Mouse (Mus musculus) layer of hippocampus, postnatal 10 days (tissue): ENCODE results near the gene Angptl8. TPM values are rescaled to one million over a fixed set of nuclear protein-coding genes. Genes with fewer than 3 reads are reported as not detected.
A peak's percentile ranks its signal among the peaks of the same experiment; 100 is the strongest.

Source experiments
- DNase-seq, 2 experiments: peaks; one replicate each; pipeline ENCODE4 v3.0.0; 2021; ENCODE audit warnings: low spot score in 2 of 2
- total RNA-seq, 2 experiments: library from RNA; stranded (reverse); gene quantifications; 2 replicates each; pipeline ENCODE4 v1.2.3; 2021

Gene Angptl8
- total RNA-seq, 2 experiments from 2014 or later, result not detected

GRCm38 (mm10) chr9:21811170-21811569 lies 24.1 kb upstream of the Angptl8 start:
- no peak for DNase-seq

- no peak for DNase-seq
Measured at GRCm38 (mm10) chr9:21816716-21817305, 18.5 kb upstream of the Angptl8 start.

- DNase-seq, result no peak
Measured at GRCm38 (mm10) chr9:21818125-21818524, 17.2 kb upstream of the Angptl8 start.

- DNase-seq, result no peak
Measured at GRCm38 (mm10) chr9:21818561-21818960, 16.7 kb upstream of the Angptl8 start.

- no peak for DNase-seq
Measured at GRCm38 (mm10) chr9:21819181-21819729, 16.1 kb upstream of the Angptl8 start.

GRCm38 (mm10) chr9:21820183-21820582 lies 15.1 kb upstream of the Angptl8 start:
- DNase-seq, result no peak

GRCm38 (mm10) chr9:21822686-21823085 lies 12.6 kb upstream of the Angptl8 start:
- no peak for DNase-seq

- DNase-seq, result no peak
Measured at GRCm38 (mm10) chr9:21823957-21824356, 11.4 kb upstream of the Angptl8 start.

GRCm38 (mm10) chr9:21824366-21824765 lies 10.9 kb upstream of the Angptl8 start:
- DNase-seq, result no peak

GRCm38 (mm10) chr9:21829834-21830460 lies 5.4 kb upstream of the Angptl8 start:
- DNase-seq, result no peak

- DNase-seq, result no peak
Measured at GRCm38 (mm10) chr9:21830461-21830850, 4.9 kb upstream of the Angptl8 start.

GRCm38 (mm10) chr9:21830936-21831335 lies 4.4 kb upstream of the Angptl8 start:
- DNase-seq, result no peak

- DNase-seq, result no peak
Measured at GRCm38 (mm10) chr9:21831558-21832240, 3.6 kb upstream of the Angptl8 start.

- no peak for DNase-seq
Measured at GRCm38 (mm10) chr9:21837690-21838089, 2.4 kb downstream of the Angptl8 start.

- DNase-seq, result peak; percentile 42 to 51
Measured at GRCm38 (mm10) chr9:21840115-21840787, 4.9 kb downstream of the Angptl8 start.

- DNase-seq, result no peak
Measured at GRCm38 (mm10) chr9:21841340-21841739, 6.0 kb downstream of the Angptl8 start.

GRCm38 (mm10) chr9:21842391-21842790 lies 7.1 kb downstream of the Angptl8 start:
- no peak for DNase-seq

- DNase-seq, result no peak
Measured at GRCm38 (mm10) chr9:21843086-21843485, 7.8 kb downstream of the Angptl8 start.

- DNase-seq, result no peak
Measured at GRCm38 (mm10) chr9:21845381-21846080, 10.2 kb downstream of the Angptl8 start.

- DNase-seq, result no peak
Measured at GRCm38 (mm10) chr9:21846755-21847341, 11.5 kb downstream of the Angptl8 start.

GRCm38 (mm10) chr9:21847425-21847824 lies 12.1 kb downstream of the Angptl8 start:
- DNase-seq, result no peak
